Mouse (Mus musculus): Measurements from ENCODE around the gene Reep3.

DNA sequence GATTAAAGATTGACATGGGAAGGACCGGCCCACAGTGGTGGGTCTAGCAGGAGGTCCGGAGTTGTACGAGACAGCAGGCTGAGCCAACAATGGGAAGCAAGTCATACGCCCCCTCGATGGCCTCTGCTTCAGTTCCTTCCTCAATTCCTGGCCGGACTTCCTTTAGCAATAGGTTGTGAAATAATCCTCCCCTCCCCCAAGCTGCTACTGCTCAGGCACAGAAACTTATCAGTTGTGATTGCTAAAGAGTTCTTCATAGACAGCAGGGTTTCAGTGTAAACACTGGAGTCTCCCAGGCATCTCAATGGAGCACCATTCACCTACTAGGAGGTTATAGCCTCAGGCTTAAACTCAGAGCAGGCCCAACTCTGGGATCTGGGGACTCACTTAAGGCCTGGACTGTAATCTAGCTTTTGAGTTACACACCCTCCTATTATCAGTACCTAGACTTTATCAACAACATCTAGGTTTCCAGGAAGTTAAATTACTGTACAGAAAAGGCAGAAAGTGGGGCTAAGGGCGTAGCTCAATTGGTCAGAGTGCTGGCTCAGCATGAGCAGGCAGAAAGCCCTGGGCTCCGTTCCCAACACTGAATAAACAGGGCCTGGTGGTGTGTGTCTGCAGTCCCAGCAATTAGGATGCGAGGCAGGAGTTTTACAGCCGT is 71.0 kb downstream of the Reep3 start:
- TF ChIP-seq CTCF (IDR thresholded peaks at IDR 0.05; ENCODE audit: control insufficient read depth, insufficient read depth, insufficient read length) (no peak), USF1 (IDR thresholded peaks at IDR 0.05; ENCODE audit: low read depth) (no peak), MYOD1 (IDR thresholded peaks at IDR 0.05; ENCODE audit: control insufficient read depth, insufficient read length, low read depth) (no peak), MAX (IDR thresholded peaks at IDR 0.05) (no peak), MYOG (IDR thresholded peaks at IDR 0.05; ENCODE audit: control insufficient read depth, extremely low read depth, insufficient read length) (no peak), CEBPB (IDR thresholded peaks at IDR 0.05; ENCODE audit: low read depth) (no peak), FOSL1 (IDR thresholded peaks at IDR 0.05; ENCODE audit: insufficient read depth, low read length, poor library complexity, severe bottlenecking) (no peak)
